Mouse (Mus musculus) spleen, postnatal 14 days (tissue): ENCODE data around the gene Capn3.

Experiments
- DNase-seq, 2 experiments: peaks; one replicate each; pipeline ENCODE4 v3.0.0; 2021 to 2022; ENCODE audit warnings: low spot score in 2 of 2

Capn3 gene

DNA sequence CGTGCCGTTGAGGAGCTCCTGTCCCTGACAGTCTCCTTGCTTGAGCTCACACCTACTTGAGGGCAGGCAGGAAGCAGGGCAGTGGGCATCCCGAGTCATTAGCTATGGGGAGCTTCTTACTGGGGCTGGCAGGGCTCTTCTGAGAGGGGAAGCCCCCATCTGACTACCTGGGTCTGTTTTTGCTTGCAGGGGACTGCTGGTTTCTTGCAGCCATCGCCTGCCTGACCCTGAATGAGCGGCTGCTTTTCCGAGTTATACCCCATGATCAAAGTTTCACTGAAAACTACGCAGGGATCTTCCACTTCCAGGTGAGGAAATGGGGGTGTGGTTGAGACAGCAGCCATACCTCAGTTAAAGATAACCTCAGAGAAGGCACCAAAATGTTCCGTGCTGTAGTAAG, 26.1 kb downstream of the Capn3 start:
- no peak for DNase-seq

DNA sequence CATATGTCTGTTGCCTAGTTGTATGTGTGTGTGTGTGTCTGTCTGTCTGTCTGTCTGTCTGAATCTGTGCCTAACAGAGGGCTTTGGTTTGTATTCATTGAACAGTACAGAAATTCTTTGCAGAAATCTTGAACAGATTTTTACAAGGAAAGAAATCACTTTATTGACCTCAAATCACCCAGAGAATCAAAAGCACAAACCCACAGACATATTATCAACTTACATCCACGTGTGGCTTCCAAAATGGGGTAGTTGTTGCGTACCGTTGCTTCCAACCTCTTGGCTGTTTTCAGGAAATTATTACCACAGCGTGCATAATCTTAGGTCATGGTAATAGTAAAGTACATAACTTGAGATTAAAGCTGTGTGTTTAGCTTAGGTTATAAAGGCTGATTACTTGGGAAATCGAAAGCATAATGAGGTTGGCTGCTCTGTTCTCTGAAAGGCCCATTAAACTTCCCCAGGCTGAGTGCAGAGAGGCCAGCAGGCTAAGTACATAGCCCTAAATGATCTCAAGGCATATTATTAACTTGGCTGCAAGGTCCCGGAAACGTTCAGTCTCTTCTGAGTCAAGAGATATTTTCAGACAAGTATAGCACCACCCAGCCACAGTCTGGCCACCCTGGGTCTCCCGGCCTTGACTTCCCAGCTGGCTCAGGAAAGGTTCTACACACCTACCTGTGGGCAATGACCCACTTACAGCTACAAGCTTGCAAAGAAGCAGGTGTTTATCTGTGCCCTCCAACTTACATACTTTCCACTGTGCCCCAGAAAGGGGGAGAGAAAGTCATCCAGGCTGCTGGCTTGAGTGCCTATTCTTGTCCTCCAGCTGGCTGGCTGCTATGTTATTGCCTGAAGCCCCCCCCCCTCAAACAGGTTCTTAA, 26.9 kb downstream of the Capn3 start:
- no peak for DNase-seq

DNA sequence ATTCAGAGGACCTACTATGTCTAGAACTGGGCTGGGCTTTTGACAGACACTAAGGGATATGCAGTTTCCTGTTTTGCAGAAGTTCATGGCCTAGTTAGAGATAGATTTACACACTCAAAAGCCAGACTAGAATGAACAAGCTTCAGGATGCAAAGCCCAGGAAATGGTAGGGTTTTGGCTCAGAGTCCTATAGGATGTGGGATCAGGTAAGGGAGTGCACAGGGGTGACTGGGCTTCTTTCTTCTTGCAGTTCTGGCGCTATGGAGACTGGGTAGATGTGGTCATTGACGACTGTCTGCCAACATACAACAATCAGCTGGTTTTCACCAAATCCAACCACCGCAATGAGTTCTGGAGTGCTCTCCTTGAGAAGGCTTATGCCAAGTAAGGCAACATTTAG, 28.4 kb downstream of the Capn3 start:
- DNase-seq: no peak

DNA sequence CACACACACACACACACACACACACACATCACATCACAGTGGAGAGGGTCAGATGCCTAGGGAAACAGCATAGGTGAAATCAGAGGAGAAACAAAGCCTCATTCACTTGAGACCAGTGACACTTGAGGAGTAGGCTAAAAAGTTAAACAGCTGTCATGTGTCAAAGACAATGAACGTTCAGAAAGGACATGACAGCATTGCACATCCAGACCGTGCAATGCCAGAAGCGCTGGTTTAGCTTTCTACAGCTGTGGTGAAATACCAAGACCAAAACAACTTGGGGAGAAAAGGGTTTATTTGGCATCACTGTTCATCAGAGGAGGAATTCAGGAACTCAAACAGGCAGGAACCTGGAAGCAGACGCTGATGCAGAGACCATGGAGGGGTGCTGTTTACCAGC, 37.4 kb downstream of the Capn3 start:
- no peak for DNase-seq

DNA sequence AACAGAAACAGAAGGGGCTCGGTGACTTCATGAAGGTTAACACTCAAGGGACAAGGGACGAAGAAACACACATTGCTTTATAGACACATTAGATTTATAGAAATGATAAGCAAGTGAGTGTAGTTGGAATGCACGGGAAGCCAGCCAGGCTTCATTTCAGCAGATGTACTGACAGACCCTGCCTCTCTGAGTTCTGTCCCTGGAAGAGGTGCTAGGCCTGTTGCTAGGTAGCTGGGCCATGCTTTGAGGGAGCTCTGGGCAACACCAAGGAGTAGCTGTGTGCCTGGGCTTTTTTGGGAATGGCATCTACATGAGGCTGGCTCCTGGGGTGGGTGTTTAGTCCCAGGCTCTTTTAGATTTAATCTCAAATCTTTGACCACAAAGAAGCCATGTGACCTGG, 40.7 kb downstream of the Capn3 start:
- no peak for DNase-seq

DNA sequence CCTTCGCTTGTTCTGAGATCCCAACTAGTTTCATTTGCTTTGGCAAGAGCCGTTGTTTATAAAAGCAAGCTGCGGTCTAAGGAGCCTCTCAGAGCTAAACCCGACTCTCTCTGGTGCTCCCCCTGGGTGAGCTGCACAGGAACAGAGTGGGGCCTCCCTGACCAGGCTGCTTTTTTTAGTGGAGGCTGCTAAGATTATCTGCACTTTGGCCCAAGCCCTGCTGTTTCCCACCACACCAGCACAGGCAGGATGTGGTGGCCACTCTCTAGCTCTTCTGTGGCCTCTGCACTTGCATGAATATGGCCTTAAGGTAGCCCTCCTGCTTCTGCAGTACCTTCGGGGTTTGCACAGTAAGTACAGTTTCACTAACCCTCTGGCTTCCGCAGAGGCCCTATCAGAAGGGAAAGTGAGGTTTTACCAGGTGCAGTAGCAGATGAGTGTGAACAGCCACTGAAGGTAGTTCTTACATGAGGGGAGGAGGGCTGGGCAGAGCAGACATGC, 44.2 kb downstream of the Capn3 start:
- peak in 1 of 2 experiments; percentile 12 for DNase-seq

DNA sequence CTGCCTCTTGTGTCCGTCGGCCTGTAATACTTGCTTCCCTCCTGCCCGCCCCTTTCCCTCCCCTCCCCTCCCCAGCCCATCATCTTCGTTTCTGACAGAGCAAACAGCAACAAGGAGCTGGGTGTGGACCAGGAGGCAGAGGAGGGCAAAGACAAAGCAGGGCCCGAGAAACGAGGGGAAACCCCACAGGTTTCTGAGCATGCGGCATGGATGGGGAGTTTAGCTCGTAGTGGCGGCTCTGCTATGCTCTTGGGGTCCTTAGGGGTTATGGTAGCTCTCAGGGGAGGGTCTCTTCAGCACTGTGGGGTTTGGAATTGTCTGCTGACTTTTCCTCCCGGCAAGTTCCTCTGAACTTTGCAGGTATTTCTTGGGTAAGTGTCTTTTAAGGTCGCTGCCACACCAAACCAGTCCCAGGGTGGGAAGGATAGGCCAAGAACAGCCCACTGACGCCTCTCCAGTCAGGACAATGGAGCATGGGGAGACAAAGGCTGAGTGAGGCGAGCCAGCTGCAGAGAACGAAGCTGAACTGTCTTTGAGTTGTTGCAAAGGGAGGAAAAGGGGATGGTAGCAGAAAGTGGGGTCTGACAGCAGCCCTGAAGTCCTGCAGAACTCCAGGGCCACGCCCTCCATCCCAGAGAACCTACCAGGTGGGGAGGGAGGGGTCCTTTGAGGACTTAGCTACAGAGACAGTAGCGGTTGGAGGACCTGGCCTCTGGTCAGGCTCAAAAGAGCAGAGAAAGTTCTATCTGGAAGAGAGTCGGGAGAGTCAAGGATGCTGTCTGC, 45.5 kb downstream of the Capn3 start:
- no peak for DNase-seq

DNA sequence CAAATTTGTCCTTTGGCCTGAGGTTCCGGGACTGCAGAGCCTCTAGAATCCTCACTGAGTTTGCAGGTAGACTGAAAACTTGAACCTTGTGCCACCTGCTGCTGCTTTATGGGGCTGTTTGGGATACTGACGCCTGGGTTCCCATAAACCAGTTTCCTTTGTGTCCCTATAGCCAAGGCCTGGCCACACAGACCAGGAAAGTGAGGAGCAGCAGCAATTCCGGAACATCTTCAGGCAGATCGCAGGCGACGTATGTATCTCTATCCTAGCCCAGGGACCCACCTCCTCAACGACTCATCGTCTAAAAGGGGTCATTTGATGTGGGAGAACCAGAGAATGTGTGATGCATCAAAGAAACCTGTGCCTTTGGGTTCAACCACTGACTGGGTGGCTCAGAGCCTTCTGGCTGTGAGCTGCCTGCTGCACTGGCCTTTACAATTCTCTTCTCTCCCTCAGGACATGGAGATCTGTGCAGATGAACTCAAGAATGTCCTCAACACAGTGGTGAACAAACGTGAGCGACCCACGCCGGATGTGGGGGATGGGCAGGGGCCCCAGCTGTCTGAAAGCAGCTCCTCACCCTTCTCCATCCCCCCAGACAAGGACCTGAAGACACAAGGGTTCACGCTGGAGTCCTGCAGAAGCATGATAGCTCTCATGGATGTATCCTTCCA, 46.2 kb downstream of the Capn3 start:
- DNase-seq: peak in 1 of 2 experiments; percentile 7

DNA sequence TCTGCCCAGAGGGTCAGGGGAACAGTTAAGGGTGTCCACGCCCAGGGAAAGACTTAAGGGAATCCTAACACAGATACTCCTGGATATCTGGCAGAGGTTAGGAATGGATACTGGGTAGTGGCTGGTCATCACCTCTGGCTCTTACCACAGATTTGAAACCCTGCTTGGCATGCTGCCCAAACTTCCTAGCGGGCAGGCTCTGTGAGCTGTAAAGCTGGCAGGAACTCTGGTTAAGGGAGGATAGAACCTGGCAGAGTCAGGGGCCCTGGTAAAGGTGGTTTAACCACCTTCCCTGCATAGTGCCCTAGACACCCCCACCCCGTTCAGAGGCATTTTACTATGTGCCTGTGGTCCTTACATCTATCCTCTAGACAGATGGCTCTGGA, 46.8 kb downstream of the Capn3 start:
- no peak for DNase-seq

DNA sequence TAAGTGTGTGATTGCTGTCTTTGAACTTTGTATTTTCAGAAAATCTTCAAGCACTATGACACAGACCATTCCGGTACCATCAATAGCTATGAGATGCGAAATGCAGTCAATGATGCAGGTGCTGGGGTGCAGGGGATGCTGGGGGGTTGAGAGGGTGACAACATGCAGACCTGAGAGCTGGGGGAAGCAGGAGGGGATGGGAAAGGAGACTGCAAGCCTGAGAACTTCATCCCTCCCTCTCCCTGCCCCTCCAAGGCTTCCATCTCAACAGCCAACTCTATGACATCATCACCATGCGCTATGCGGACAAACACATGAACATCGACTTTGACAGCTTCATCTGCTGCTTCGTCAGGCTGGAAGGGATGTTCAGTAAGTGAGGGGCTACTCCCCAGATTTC, 47.3 kb downstream of the Capn3 start:
- DNase-seq: no peak

DNA sequence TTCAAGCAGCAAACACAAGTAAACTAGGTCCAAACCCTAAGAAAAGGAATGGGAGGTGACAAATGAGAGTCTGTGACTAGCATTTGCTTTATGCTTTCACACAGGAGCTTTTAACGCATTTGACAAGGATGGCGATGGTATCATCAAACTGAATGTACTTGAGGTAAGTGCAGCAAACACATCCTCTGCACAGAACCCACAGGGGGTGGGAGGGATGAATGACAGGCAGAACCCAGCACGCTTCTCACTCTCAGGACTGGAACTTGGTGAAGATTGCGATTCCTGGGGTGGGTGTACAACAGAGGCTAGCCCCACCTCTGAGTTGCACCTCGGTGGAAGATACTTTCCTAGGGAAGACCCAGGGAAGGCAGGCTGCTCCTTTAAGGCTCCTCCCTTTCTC, 48.2 kb downstream of the Capn3 start:
- no peak for DNase-seq

DNA sequence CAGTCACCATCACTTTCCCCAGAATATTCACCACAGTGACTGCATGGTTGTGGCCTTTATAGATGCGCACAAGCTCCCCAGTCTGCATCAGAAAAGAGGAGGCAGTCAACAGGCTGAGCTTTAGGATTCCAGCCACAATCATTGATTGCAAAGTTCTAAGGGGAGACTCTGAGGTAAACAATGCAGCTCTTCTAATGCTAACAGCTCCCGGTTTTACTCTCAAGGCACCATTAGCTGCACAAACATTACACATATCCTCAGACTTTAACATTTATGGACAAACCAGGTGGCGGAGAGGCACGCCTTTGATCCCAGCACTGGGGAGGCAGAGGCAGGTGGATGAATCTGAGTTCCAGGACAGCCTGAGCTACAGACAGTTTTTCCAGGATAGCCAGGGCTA, 58.4 kb downstream of the Capn3 start:
- no peak for DNase-seq

DNA sequence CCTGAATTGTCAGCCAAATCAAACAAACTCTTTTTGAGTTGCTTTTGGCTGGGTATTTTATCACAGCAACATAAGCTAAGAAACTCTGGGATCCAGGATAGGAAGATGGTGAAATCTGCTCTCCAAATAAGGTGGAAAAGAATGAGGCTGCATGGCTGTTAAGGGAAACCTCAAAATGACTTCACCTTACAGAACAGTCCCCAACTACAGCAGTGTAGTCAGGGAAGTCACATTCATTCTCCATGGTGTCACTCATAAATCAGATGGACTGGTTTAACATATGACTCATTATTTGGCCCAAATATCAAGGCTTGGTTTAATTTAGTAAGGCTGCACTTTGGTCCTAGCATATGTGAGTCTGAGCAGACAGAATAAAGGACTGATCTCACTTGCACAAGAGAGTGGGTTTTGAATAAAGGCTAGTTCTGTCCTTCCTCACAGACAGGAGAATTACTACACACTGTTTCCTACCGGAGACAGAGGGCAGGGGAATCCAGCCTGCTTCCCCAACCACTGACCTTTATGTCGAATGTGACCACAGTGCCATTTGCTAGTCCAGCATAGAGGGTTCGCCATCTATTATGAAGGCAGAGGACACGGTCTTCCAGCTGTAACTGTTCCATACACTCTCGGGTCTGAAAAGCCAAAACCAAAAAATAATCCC, 62.9 kb downstream of the Capn3 start:
- DNase-seq: no peak

DNA sequence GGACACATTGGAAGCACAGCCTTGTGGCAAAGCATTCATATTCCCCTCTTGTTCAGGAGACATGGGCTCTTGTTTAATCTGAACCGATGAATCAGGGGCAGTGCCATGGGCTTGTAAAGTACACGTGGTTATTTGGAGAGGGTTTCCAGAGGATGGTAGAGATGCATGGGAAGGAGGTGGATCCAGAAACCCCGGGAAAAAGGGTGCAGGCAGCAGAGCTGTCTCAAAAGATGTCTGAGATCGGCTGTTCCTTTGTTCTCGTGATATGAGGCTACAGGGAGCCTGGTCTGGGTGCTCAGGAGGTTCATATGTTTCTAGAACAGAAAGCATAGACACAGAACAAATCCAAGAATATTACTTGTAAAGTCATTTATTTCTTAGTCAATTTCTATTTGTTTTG, 71.0 kb downstream of the Capn3 start:
- DNase-seq: no peak

DNA sequence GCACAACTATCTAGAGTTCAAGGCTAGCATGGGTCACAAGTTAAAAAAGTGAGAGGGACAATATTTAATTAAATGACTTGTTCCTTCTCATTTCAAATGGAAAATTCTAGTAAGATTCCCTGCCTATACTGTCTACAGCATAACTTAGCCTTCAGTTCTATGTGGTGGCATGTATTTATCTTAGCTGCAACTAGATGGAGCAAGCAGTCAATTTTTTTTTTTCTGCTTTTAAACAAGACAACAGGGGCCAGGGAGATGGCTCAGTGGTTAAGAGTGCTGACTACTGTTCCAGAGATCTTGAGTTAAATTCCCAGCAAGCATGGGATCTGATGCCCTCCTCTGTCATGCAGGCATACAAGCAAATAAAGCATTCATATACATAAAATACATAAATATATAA, 73.7 kb downstream of the Capn3 start:
- no peak for DNase-seq

DNA sequence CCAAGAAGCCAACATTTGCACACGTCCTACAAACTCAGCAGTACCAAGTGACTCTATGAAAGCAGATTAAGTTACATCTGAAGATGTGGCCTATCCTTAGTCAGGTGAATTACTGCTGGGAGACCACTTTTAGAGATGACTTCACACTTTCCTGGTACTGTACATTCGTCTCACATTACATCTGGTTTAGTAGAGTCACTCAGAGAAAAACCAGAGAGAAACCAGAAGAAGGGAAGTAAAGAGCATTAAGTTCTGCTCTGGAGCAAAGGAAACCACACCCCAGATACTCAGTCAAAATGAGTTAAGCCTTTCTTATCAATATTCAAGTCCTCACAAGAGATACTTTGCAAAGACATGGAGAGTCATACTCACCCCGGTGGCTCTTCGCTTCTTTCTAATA, 75.4 kb downstream of the Capn3 start:
- DNase-seq: no peak

DNA sequence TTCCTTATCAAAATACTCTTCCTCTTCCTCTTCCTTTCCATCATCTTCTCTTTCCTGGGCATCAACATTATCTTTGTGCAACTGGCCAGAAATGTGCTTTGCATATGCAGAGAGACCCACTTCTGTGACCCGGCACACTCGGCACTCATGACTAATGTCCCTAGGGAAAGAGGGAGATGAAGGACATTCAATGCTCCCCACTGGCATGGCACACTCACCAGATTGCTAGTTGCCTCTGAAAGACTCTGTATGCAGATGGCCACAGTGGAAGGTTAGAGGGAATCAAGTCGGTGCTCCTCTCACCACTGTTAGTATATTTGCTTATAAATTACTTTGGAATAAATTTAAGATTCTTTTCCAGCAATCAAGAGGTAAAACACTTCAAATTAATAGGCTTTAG, 83.5 kb downstream of the Capn3 start:
- no peak for DNase-seq

DNA sequence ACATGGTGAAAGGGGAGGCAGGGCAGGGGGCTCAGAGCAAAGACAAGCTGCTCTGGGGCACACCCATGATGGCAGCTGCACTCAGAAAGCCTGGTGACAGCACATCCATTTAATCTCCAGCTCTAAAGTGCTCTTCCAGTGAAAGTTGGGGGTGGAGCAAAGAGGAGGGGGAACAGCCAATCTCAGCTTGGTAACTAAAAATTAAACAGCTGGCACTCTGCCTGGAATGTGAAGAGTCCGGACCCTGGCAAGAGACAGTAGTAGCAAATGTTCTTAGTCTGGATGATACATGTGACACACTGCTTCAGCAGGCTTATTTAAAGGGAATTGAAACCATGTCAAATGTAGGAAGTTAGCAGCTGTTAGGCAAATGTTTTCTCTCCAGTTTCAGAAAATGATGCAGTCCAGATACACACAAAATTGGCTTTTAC, 84.0 kb downstream of the Capn3 start:
- DNase-seq: no peak

DNA sequence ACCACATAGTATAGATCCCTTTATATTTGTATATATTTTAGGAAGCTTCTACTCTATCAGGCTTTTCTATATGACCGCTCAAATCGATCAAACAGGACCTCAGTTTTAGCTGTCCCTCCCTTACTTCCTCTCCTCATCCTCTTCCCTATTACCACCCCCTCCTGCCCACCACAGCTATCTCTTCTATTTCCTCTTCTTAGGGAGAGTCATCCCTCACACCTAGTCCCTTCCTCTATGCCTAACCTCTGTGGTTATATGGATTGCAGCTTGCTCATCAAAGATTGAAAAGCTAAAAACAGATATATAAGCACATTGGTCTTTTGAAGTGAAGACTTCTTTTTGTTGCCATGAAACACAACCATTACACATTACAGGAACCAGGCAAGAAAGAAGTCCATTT, 88.9 kb downstream of the Capn3 start:
- no peak for DNase-seq
